Mouse (Mus musculus) heart, postnatal 0 days (tissue): ENCODE results near the gene Rai1.

Experiments
- CTCF ChIP-seq: IDR thresholded peaks from 2 replicates; pipeline ENCODE4 v1.5.1; 2016; ENCODE audit warnings: antibody characterized with exemption, control low read depth, low read depth
- EP300 ChIP-seq: IDR thresholded peaks from 2 replicates; pipeline ENCODE4 v1.6.1; 2016; ENCODE audit warnings: antibody characterized with exemption, low read depth

DNA sequence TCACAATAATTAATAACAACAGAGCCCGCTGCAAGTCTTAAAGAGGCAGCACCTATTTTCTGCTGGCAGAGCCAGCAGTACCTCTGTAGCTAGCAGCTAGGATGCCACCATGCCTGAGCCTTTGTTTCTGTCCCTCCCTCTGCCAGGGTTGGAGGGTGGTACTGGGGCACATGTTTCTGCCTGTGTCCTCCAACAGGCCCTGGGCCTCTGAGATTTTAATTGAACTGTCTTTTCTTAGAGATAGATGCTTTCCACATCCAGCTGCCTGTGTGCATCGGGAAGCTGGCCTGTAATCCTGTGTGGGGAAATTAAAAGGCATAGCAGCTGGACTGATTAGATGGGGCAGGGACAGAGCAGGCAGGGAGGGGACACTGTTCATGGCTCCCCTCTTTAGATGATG is 77.9 kb downstream of the Rai1 start:
- TF ChIP-seq CTCF (no peak), EP300 (no peak)
